Mouse (Mus musculus): ENCODE results near the gene Htr2a.

The Htr2a gene

GRCm38 (mm10) chr14:74640819-74641381 is at the start of gene Htr2a:
TSS of gene Htr2a (plus strand) at chr14:74640840.
- Histone ChIP-seq H3K36me3 (ENCODE audit: control insufficient read depth, insufficient read depth, low read length, poor library complexity, severe bottlenecking) (no peaks in the 10 kb centered on the region), H3K27me3 (ENCODE audit: control insufficient read depth, insufficient read depth, low read length, poor library complexity, severe bottlenecking) (peaks cover 1% of the 10 kb centered on the region; the same call in 1 of the 2 replicates)
- DNase-seq (ENCODE audit: low read depth, low spot score) = peak; percentile 55

GRCm38 (mm10) chr14:74601333-74602087 is 39.1 kb upstream of the Htr2a start:
- Histone ChIP-seq H3K27me3 (ENCODE audit: control insufficient read depth, insufficient read depth, low read length, poor library complexity, severe bottlenecking) (no peaks in the 10 kb centered on the region), H3K36me3 (ENCODE audit: control insufficient read depth, insufficient read depth, low read length, poor library complexity, severe bottlenecking) (no peaks in the 10 kb centered on the region)
- no peak for DNase-seq (ENCODE audit: low read depth, low spot score)

- peak; percentile 44 for DNase-seq (ENCODE audit: low read depth, low spot score)
- no peaks in the 10 kb centered on the region for H3K27me3 ChIP-seq (ENCODE audit: control insufficient read depth, insufficient read depth, low read length, poor library complexity, severe bottlenecking)
- no peaks in the 10 kb centered on the region for H3K36me3 ChIP-seq (ENCODE audit: control insufficient read depth, insufficient read depth, low read length, poor library complexity, severe bottlenecking)
Observed at GRCm38 (mm10) chr14:74602543-74602942, 38.1 kb upstream of the Htr2a start.

- H3K36me3 ChIP-seq (ENCODE audit: control insufficient read depth, insufficient read depth, low read length, poor library complexity, severe bottlenecking) = no peaks in the 10 kb centered on the region
- no peaks in the 10 kb centered on the region for H3K27me3 ChIP-seq (ENCODE audit: control insufficient read depth, insufficient read depth, low read length, poor library complexity, severe bottlenecking)
- DNase-seq (ENCODE audit: low read depth, low spot score) = no peak
Observed at GRCm38 (mm10) chr14:74603131-74603766, 37.4 kb upstream of the Htr2a start.

- H3K27me3 ChIP-seq (ENCODE audit: control insufficient read depth, insufficient read depth, low read length, poor library complexity, severe bottlenecking) = no peaks in the 10 kb centered on the region
- DNase-seq (ENCODE audit: low read depth, low spot score) = no peak
- H3K36me3 ChIP-seq (ENCODE audit: control insufficient read depth, insufficient read depth, low read length, poor library complexity, severe bottlenecking) = no peaks in the 10 kb centered on the region
Observed at GRCm38 (mm10) chr14:74611326-74611725, 29.3 kb upstream of the Htr2a start.

- H3K27me3 ChIP-seq (ENCODE audit: control insufficient read depth, insufficient read depth, low read length, poor library complexity, severe bottlenecking) = no peaks in the 10 kb centered on the region
- DNase-seq (ENCODE audit: low read depth, low spot score) = peak; percentile 38
- H3K36me3 ChIP-seq (ENCODE audit: control insufficient read depth, insufficient read depth, low read length, poor library complexity, severe bottlenecking) = no peaks in the 10 kb centered on the region
Observed at GRCm38 (mm10) chr14:74618858-74619257, 21.8 kb upstream of the Htr2a start.

GRCm38 (mm10) chr14:74638071-74638470 is 2.6 kb upstream of the Htr2a start:
- H3K27me3 ChIP-seq (ENCODE audit: control insufficient read depth, insufficient read depth, low read length, poor library complexity, severe bottlenecking) = peaks cover 1% of the 10 kb centered on the region; the same call in 1 of the 2 replicates
- no peak for DNase-seq (ENCODE audit: low read depth, low spot score)
- H3K36me3 ChIP-seq (ENCODE audit: control insufficient read depth, insufficient read depth, low read length, poor library complexity, severe bottlenecking) = no peaks in the 10 kb centered on the region

GRCm38 (mm10) chr14:74641668-74642230 is 1.1 kb downstream of the Htr2a start:
- H3K27me3 ChIP-seq (ENCODE audit: control insufficient read depth, insufficient read depth, low read length, poor library complexity, severe bottlenecking) = peaks cover 1% of the 10 kb centered on the region; the same call in 1 of the 2 replicates
- no peak for DNase-seq (ENCODE audit: low read depth, low spot score)
- no peaks in the 10 kb centered on the region for H3K36me3 ChIP-seq (ENCODE audit: control insufficient read depth, insufficient read depth, low read length, poor library complexity, severe bottlenecking)

GRCm38 (mm10) chr14:74643296-74643695 is 2.7 kb downstream of the Htr2a start:
- no peaks in the 10 kb centered on the region for H3K36me3 ChIP-seq (ENCODE audit: control insufficient read depth, insufficient read depth, low read length, poor library complexity, severe bottlenecking)
- H3K27me3 ChIP-seq (ENCODE audit: control insufficient read depth, insufficient read depth, low read length, poor library complexity, severe bottlenecking) = peaks cover 1% of the 10 kb centered on the region; the same call in 1 of the 2 replicates
- DNase-seq (ENCODE audit: low read depth, low spot score) = peak; percentile 77

- DNase-seq (ENCODE audit: low read depth, low spot score) = peak; percentile 23
- no peaks in the 10 kb centered on the region for H3K36me3 ChIP-seq (ENCODE audit: control insufficient read depth, insufficient read depth, low read length, poor library complexity, severe bottlenecking)
- H3K27me3 ChIP-seq (ENCODE audit: control insufficient read depth, insufficient read depth, low read length, poor library complexity, severe bottlenecking) = no peaks in the 10 kb centered on the region
Observed at GRCm38 (mm10) chr14:74646107-74646793, 5.6 kb downstream of the Htr2a start.

- DNase-seq (ENCODE audit: low read depth, low spot score) = no peak
- no peaks in the 10 kb centered on the region for H3K27me3 ChIP-seq (ENCODE audit: control insufficient read depth, insufficient read depth, low read length, poor library complexity, severe bottlenecking)
- H3K36me3 ChIP-seq (ENCODE audit: control insufficient read depth, insufficient read depth, low read length, poor library complexity, severe bottlenecking) = no peaks in the 10 kb centered on the region
Observed at GRCm38 (mm10) chr14:74650001-74650400, 9.4 kb downstream of the Htr2a start.

GRCm38 (mm10) chr14:74651678-74652077 is 11.0 kb downstream of the Htr2a start:
- Histone ChIP-seq H3K36me3 (ENCODE audit: control insufficient read depth, insufficient read depth, low read length, poor library complexity, severe bottlenecking) (no peaks in the 10 kb centered on the region), H3K27me3 (ENCODE audit: control insufficient read depth, insufficient read depth, low read length, poor library complexity, severe bottlenecking) (no peaks in the 10 kb centered on the region)
- DNase-seq (ENCODE audit: low read depth, low spot score) = no peak

GRCm38 (mm10) chr14:74657227-74657626 is 16.6 kb downstream of the Htr2a start:
- Histone ChIP-seq H3K27me3 (ENCODE audit: control insufficient read depth, insufficient read depth, low read length, poor library complexity, severe bottlenecking) (no peaks in the 10 kb centered on the region), H3K36me3 (ENCODE audit: control insufficient read depth, insufficient read depth, low read length, poor library complexity, severe bottlenecking) (no peaks in the 10 kb centered on the region)
- DNase-seq (ENCODE audit: low read depth, low spot score) = no peak

GRCm38 (mm10) chr14:74659411-74659841 is 18.8 kb downstream of the Htr2a start:
- Histone ChIP-seq H3K27me3 (ENCODE audit: control insufficient read depth, insufficient read depth, low read length, poor library complexity, severe bottlenecking) (no peaks in the 10 kb centered on the region), H3K36me3 (ENCODE audit: control insufficient read depth, insufficient read depth, low read length, poor library complexity, severe bottlenecking) (no peaks in the 10 kb centered on the region)
- DNase-seq (ENCODE audit: low read depth, low spot score) = no peak

Data from splenic B cell, adult 2 months (primary cell).